Mouse (Mus musculus) lung, adult 2 months (tissue): ENCODE measurements around the gene Prkcd.

Source experiments
- CTCF ChIP-seq: fragments of 200-500 bp; IDR thresholded peaks from 2 replicates; pipeline ENCODE4 v1.5.1; 2011; ENCODE audit warnings: mild to moderate bottlenecking, low read length, control low read depth; ENCODE audit not compliant: insufficient read depth
- POLR2A ChIP-seq: fragments of 200-500 bp; IDR thresholded peaks from 2 replicates; pipeline ENCODE4 v1.6.1; 2011; ENCODE audit warnings: low read depth, mild to moderate bottlenecking, control low read depth, low read length, borderline replicate concordance; ENCODE audit errors: extremely low read depth

- no peak for TF ChIP-seq POLR2A
- no peak for TF ChIP-seq CTCF
Observed at GRCm38 (mm10) chr14:30581238-30581637, 44.8 kb downstream of the Prkcd start.
